Mouse (Mus musculus) intestine, embryonic 14.5 days (tissue): ENCODE measurements at regions not wholly inside any gene's neighbourhood (a gene's known extent, or its start where the extent isn't known, plus 50 kb on each side); places are given as distances from the start of the nearest gene placed in this dataset.

Source experiments
- ATAC-seq: fragments of 200-750 bp; cut with Nextera tagmentation; replicated peaks from 2 replicates; pipeline ENCODE4 v1.8.0; 2017; ENCODE audit warnings: low read depth, moderate number of reproducible peaks, moderate TSS enrichment, moderate library complexity; ENCODE audit not compliant: low FRiP score, low TSS enrichment
- DNase-seq: peaks from one replicate; pipeline ENCODE4 v3.0.0-alpha.2; 2018; ENCODE audit warnings: low spot score
- H3K27ac ChIP-seq: fragments of 300-500 bp; sonication (generic); 2 replicates; pipeline ENCODE4 v1.5.1; 2014; ENCODE audit warnings: low read depth, mild to moderate bottlenecking, control low read depth
- H3K27me3 ChIP-seq: fragments of 300-500 bp; sonication (generic); replicated peaks from 2 replicates; pipeline ENCODE4 v1.6.1; 2014; ENCODE audit warnings: low read length, control low read depth; ENCODE audit not compliant: control insufficient read depth, insufficient read depth
- H3K36me3 ChIP-seq: fragments of 300-500 bp; sonication (generic); 2 replicates; pipeline ENCODE4 v1.6.1; 2014; ENCODE audit warnings: low read length, control low read depth; ENCODE audit not compliant: control insufficient read depth, insufficient read depth
- H3K4me1 ChIP-seq: fragments of 300-500 bp; sonication (generic); replicated peaks from 2 replicates; pipeline ENCODE4 v1.6.1; 2014; ENCODE audit warnings: low read length, control low read depth, mixed read lengths; ENCODE audit not compliant: control insufficient read depth, insufficient read depth
- H3K4me2 ChIP-seq: fragments of 300-500 bp; sonication (generic); 2 replicates; pipeline ENCODE4 v1.6.1; 2014; ENCODE audit warnings: low read length
- H3K4me3 ChIP-seq: fragments of 300-500 bp; sonication (generic); 2 replicates; pipeline ENCODE4 v1.5.1; 2014; ENCODE audit warnings: low read depth, low read length, control low read depth, mixed read lengths
- H3K9ac ChIP-seq: fragments of 300-500 bp; sonication (generic); 2 replicates; pipeline ENCODE4 v1.6.1; 2014; ENCODE audit warnings: mild to moderate bottlenecking, low read length
- H3K9me3 ChIP-seq: fragments of 300-500 bp; sonication (generic); 2 replicates; pipeline ENCODE4 v1.6.1; 2016; ENCODE audit warnings: low read length, control low read depth; ENCODE audit not compliant: control insufficient read depth
- WGBS: fragments of 180-500 bp; shearing (Covaris S2); extraction: QIAGEN DNeasy Blood & Tissue Kit; methylation state at CpG from one replicate; pipeline ENCODE4 v1.1.7; 2014; 5-methylcytosine and 5-hydroxymethylcytosine counted together

GRCm38 (mm10) chr13:35503362-35503821 lies 156.2 kb upstream of the Cdyl start:
- no peaks in the 10 kb centered on the region for H3K9me3 ChIP-seq
- ATAC-seq = no peak
- no peak overlapping the region for H3K4me3 ChIP-seq
- H3K27me3 ChIP-seq = no peaks in the 10 kb centered on the region
- 0 out of 2 replicates have a peak, but pooled peaks cover 3% of the 10 kb centered on the region for H3K4me1 ChIP-seq
- H3K4me2 ChIP-seq = no peak overlapping the region
- 55% methylated on average over 17 of the region's 17 CpGs for WGBS
- H3K9ac ChIP-seq = no peak overlapping the region
- DNase-seq = no peak
- no peaks in the 10 kb centered on the region for H3K36me3 ChIP-seq
- no peak overlapping the region for H3K27ac ChIP-seq

- Histone ChIP-seq H3K9me3 (no peaks in the 10 kb centered on the region), H3K27me3 (no peaks in the 10 kb centered on the region), H3K4me3 (no peak overlapping the region), H3K27ac (no peak overlapping the region), H3K36me3 (no peaks in the 10 kb centered on the region), H3K4me1 (no peaks in the 10 kb centered on the region), H3K9ac (no peak overlapping the region), H3K4me2 (no peak overlapping the region)
- no peak for DNase-seq
- no peak for ATAC-seq
- 76% methylated on average over 1 of the region's 1 CpGs for WGBS
Measured at GRCm38 (mm10) chr13:35507195-35507594, 152.4 kb upstream of the Cdyl start.

GRCm38 (mm10) chr13:35512029-35512507 lies 147.6 kb upstream of the Cdyl start:
- WGBS = 90% methylated on average over 8 of the region's 8 CpGs
- no peak overlapping the region for H3K27ac ChIP-seq
- DNase-seq (no peak), ATAC-seq (no peak)
- H3K4me2 ChIP-seq = no peak overlapping the region
- H3K27me3 ChIP-seq = no peaks in the 10 kb centered on the region
- H3K36me3 ChIP-seq = no peaks in the 10 kb centered on the region
- H3K9ac ChIP-seq = no peak overlapping the region
- H3K4me3 ChIP-seq = no peak overlapping the region
- H3K4me1 ChIP-seq = no peaks in the 10 kb centered on the region
- H3K9me3 ChIP-seq = no peaks in the 10 kb centered on the region

- H3K4me2 ChIP-seq = no peak overlapping the region
- no peak for ATAC-seq
Measured at GRCm38 (mm10) chr13:35513120-35513519, 146.5 kb upstream of the Cdyl start.

GRCm38 (mm10) chr13:35515291-35515690 lies 144.3 kb upstream of the Cdyl start:
- no peaks in the 10 kb centered on the region for H3K9me3 ChIP-seq
- DNase-seq = no peak

More at GRCm38 (mm10) chr13:35513120-35513519, 146.5 kb upstream of the Cdyl start:
- DNase-seq = no peak
- no peak overlapping the region for H3K9ac ChIP-seq
- H3K4me1 ChIP-seq = no peaks in the 10 kb centered on the region
- H3K4me3 ChIP-seq = no peak overlapping the region
- H3K27me3 ChIP-seq = no peaks in the 10 kb centered on the region
- H3K27ac ChIP-seq = no peak overlapping the region
- no peaks in the 10 kb centered on the region for H3K36me3 ChIP-seq
- WGBS = 82% methylated on average over 8 of the region's 8 CpGs
- no peaks in the 10 kb centered on the region for H3K9me3 ChIP-seq

GRCm38 (mm10) chr13:35517692-35518091 lies 141.9 kb upstream of the Cdyl start:
- ATAC-seq (no peak), DNase-seq (no peak)
- H3K4me1 ChIP-seq = no peaks in the 10 kb centered on the region
- no peak overlapping the region for H3K27ac ChIP-seq
- H3K36me3 ChIP-seq = no peaks in the 10 kb centered on the region
- no peak overlapping the region for H3K9ac ChIP-seq
- H3K4me3 ChIP-seq = no peak overlapping the region
- 85% methylated on average over 3 of the region's 3 CpGs for WGBS
- no peaks in the 10 kb centered on the region for H3K27me3 ChIP-seq
- no peak overlapping the region for H3K4me2 ChIP-seq
- no peaks in the 10 kb centered on the region for H3K9me3 ChIP-seq

More at GRCm38 (mm10) chr13:35515291-35515690, 144.3 kb upstream of the Cdyl start:
- no peak overlapping the region for H3K4me2 ChIP-seq
- no peaks in the 10 kb centered on the region for H3K36me3 ChIP-seq
- 48% methylated on average over 3 of the region's 3 CpGs for whole genome bisulfite sequencing
- no peaks in the 10 kb centered on the region for H3K27me3 ChIP-seq
- H3K9ac ChIP-seq = no peak overlapping the region
- H3K27ac ChIP-seq = no peak overlapping the region
- H3K4me1 ChIP-seq = no peaks in the 10 kb centered on the region
- ATAC-seq = no peak
- H3K4me3 ChIP-seq = no peak overlapping the region

- 82% methylated on average over 1 of the region's 1 CpGs for WGBS
- Histone ChIP-seq H3K27me3 (no peaks in the 10 kb centered on the region), H3K4me1 (no peaks in the 10 kb centered on the region), H3K9me3 (no peaks in the 10 kb centered on the region), H3K9ac (no peak overlapping the region), H3K4me2 (no peak overlapping the region), H3K4me3 (no peak overlapping the region), H3K27ac (no peak overlapping the region), H3K36me3 (no peaks in the 10 kb centered on the region)
- no peak for ATAC-seq
- no peak for DNase-seq
Measured at GRCm38 (mm10) chr13:35522272-35522671, 137.4 kb upstream of the Cdyl start.

- no peak for ATAC-seq
- no peaks in the 10 kb centered on the region for H3K36me3 ChIP-seq
Measured at GRCm38 (mm10) chr13:35529577-35529976, 130.1 kb upstream of the Cdyl start.

GRCm38 (mm10) chr13:35537106-35537505 lies 122.5 kb upstream of the Cdyl start:
- ATAC-seq (no peak), DNase-seq (no peak)
- Histone ChIP-seq H3K9ac (no peak overlapping the region), H3K27ac (no peak overlapping the region), H3K27me3 (no peaks in the 10 kb centered on the region), H3K4me1 (no peaks in the 10 kb centered on the region), H3K9me3 (no peaks in the 10 kb centered on the region), H3K36me3 (no peaks in the 10 kb centered on the region), H3K4me3 (no peak overlapping the region), H3K4me2 (no peak overlapping the region)
- 87% methylated on average over 7 of the region's 7 CpGs for WGBS

More at GRCm38 (mm10) chr13:35529577-35529976, 130.1 kb upstream of the Cdyl start:
- H3K4me3 ChIP-seq = no peak overlapping the region
- H3K27ac ChIP-seq = no peak overlapping the region
- no peaks in the 10 kb centered on the region for H3K27me3 ChIP-seq
- no peaks in the 10 kb centered on the region for H3K4me1 ChIP-seq
- H3K9ac ChIP-seq = no peak overlapping the region
- H3K9me3 ChIP-seq = no peaks in the 10 kb centered on the region
- WGBS = 86% methylated on average over 3 of the region's 3 CpGs
- H3K4me2 ChIP-seq = no peak overlapping the region
- DNase-seq = no peak
